Mouse (Mus musculus): ENCODE measurements around the gene Washc4. TPM values are rescaled to one million over a fixed set of nuclear protein-coding genes. Genes with fewer than 3 reads are reported as not detected.

The Washc4 gene
- polyA plus RNA-seq, 1 experiment from 2014 or later, result 30.1 TPM

GRCm38 (mm10) chr10:83539311-83539980 lies 4.1 kb upstream of the Washc4 start:
- H3K36me3 ChIP-seq, result no peaks in the 10 kb centered on the region
- 66% methylated on average over 6 of the region's 6 CpGs for WGBS
- no peak overlapping the region for H3K4me2 ChIP-seq
- H3K4me3 ChIP-seq, result no peak overlapping the region
- H3K9ac ChIP-seq, result no peak overlapping the region
- H3K27me3 ChIP-seq (replicated peaks), result peaks cover 5% of the 10 kb centered on the region; the same call in 1 of the 2 replicates
- ATAC-seq (ENCODE audit: insufficient number of reproducible peaks, low FRiP score), result no peak
- 0 out of 2 replicates have a peak, but pooled peaks cover 4% of the 10 kb centered on the region for H3K9me3 ChIP-seq (replicated peaks)
- H3K4me1 ChIP-seq (replicated peaks), result peaks cover 8% of the 10 kb centered on the region
- H3K27ac ChIP-seq (ENCODE audit: poor library complexity, severe bottlenecking), result no peak overlapping the region

- WGBS, result 15% methylated on average over 3 of the region's 3 CpGs
- no peak for ATAC-seq (ENCODE audit: insufficient number of reproducible peaks, low FRiP score)
- Histone ChIP-seq H3K27ac (ENCODE audit: poor library complexity, severe bottlenecking) (peak overlapping the region; percentile 51), H3K27me3 (replicated peaks) (peaks cover 5% of the 10 kb centered on the region; the same call in 1 of the 2 replicates), H3K4me2 (no peak overlapping the region), H3K9ac (no peak overlapping the region), H3K4me1 (replicated peaks) (peaks cover 11% of the 10 kb centered on the region), H3K9me3 (replicated peaks) (0 out of 2 replicates have a peak, but pooled peaks cover 4% of the 10 kb centered on the region), H3K4me3 (no peak overlapping the region), H3K36me3 (no peaks in the 10 kb centered on the region)
Measured at GRCm38 (mm10) chr10:83540092-83540491, 3.5 kb upstream of the Washc4 start.

- ATAC-seq (ENCODE audit: insufficient number of reproducible peaks, low FRiP score), result no peak
- H3K4me1 ChIP-seq (replicated peaks), result peaks cover 15% of the 10 kb centered on the region
- no peak overlapping the region for H3K27ac ChIP-seq (ENCODE audit: poor library complexity, severe bottlenecking)
- no peak overlapping the region for H3K4me2 ChIP-seq
- H3K9ac ChIP-seq, result no peak overlapping the region
- 74% methylated on average over 7 of the region's 7 CpGs for WGBS
- peaks cover under 1% of the 10 kb centered on the region; the same call in 1 of the 2 replicates for H3K27me3 ChIP-seq (replicated peaks)
- no peaks in the 10 kb centered on the region for H3K36me3 ChIP-seq
- H3K9me3 ChIP-seq (replicated peaks), result 0 out of 2 replicates have a peak, but pooled peaks cover 4% of the 10 kb centered on the region
- H3K4me3 ChIP-seq, result no peak overlapping the region
Measured at GRCm38 (mm10) chr10:83542241-83542640, 1.3 kb upstream of the Washc4 start.

GRCm38 (mm10) chr10:83544103-83544479 lies 539 bp downstream of the Washc4 start:
- ATAC-seq (ENCODE audit: insufficient number of reproducible peaks, low FRiP score), result peak; percentile 93
- Histone ChIP-seq H3K4me3 (peak overlapping the region; percentile 96), H3K9ac (peak overlapping the region; percentile 80), H3K27ac (ENCODE audit: poor library complexity, severe bottlenecking) (peak overlapping the region; percentile 78), H3K4me1 (replicated peaks) (peaks cover 15% of the 10 kb centered on the region), H3K36me3 (peaks cover 9% of the 10 kb centered on the region), H3K27me3 (replicated peaks) (no peaks in the 10 kb centered on the region), H3K4me2 (peak overlapping the region; percentile 66), H3K9me3 (replicated peaks) (0 out of 2 replicates have a peak, but pooled peaks cover 4% of the 10 kb centered on the region)
- under 1% methylated on average over 41 of the region's 41 CpGs for WGBS

GRCm38 (mm10) chr10:83545341-83545740 lies 1.8 kb downstream of the Washc4 start:
- no peak for ATAC-seq (ENCODE audit: insufficient number of reproducible peaks, low FRiP score)
- Histone ChIP-seq H3K4me2 (peak overlapping the region; percentile 7; the same call in 1 of the 2 replicates), H3K9me3 (replicated peaks) (no peaks in the 10 kb centered on the region), H3K27ac (ENCODE audit: poor library complexity, severe bottlenecking) (no peak overlapping the region), H3K4me3 (no peak overlapping the region), H3K36me3 (peaks cover 18% of the 10 kb centered on the region), H3K4me1 (replicated peaks) (peaks cover 12% of the 10 kb centered on the region), H3K9ac (no peak overlapping the region), H3K27me3 (replicated peaks) (no peaks in the 10 kb centered on the region)
- 68% methylated on average over 3 of the region's 3 CpGs for WGBS

GRCm38 (mm10) chr10:83563005-83563404 lies 19.5 kb downstream of the Washc4 start:
- H3K27me3 ChIP-seq (replicated peaks), result no peaks in the 10 kb centered on the region
- no peaks in the 10 kb centered on the region for H3K9me3 ChIP-seq (replicated peaks)
- no peak overlapping the region for H3K27ac ChIP-seq (ENCODE audit: poor library complexity, severe bottlenecking)
- no peak overlapping the region for H3K9ac ChIP-seq
- H3K4me3 ChIP-seq, result no peak overlapping the region
- peaks cover 18% of the 10 kb centered on the region for H3K4me1 ChIP-seq (replicated peaks)
- H3K36me3 ChIP-seq, result peaks cover 82% of the 10 kb centered on the region
- H3K4me2 ChIP-seq, result no peak overlapping the region
- no peak for ATAC-seq (ENCODE audit: insufficient number of reproducible peaks, low FRiP score)

GRCm38 (mm10) chr10:83565449-83566441 lies 22.2 kb downstream of the Washc4 start:
- Histone ChIP-seq H3K4me3 (no peak overlapping the region), H3K9ac (no peak overlapping the region), H3K36me3 (peaks cover 83% of the 10 kb centered on the region), H3K4me2 (no peak overlapping the region), H3K27me3 (replicated peaks) (no peaks in the 10 kb centered on the region), H3K9me3 (replicated peaks) (no peaks in the 10 kb centered on the region), H3K4me1 (replicated peaks) (peaks cover 18% of the 10 kb centered on the region), H3K27ac (ENCODE audit: poor library complexity, severe bottlenecking) (no peak overlapping the region)
- WGBS, result 94% methylated on average over 7 of the region's 7 CpGs
- no peak for ATAC-seq (ENCODE audit: insufficient number of reproducible peaks, low FRiP score)

- no peaks in the 10 kb centered on the region for H3K27me3 ChIP-seq (replicated peaks)
- 91% methylated on average over 6 of the region's 6 CpGs for WGBS
- no peak overlapping the region for H3K4me2 ChIP-seq
- no peaks in the 10 kb centered on the region for H3K4me1 ChIP-seq (replicated peaks)
- H3K36me3 ChIP-seq, result peaks cover 83% of the 10 kb centered on the region
- no peak overlapping the region for H3K9ac ChIP-seq
- no peak overlapping the region for H3K4me3 ChIP-seq
- no peak for ATAC-seq (ENCODE audit: insufficient number of reproducible peaks, low FRiP score)
- no peak overlapping the region for H3K27ac ChIP-seq (ENCODE audit: poor library complexity, severe bottlenecking)
- H3K9me3 ChIP-seq (replicated peaks), result no peaks in the 10 kb centered on the region
Measured at GRCm38 (mm10) chr10:83590801-83591200, 47.2 kb downstream of the Washc4 start.

GRCm38 (mm10) chr10:83592616-83593015 lies 49.1 kb downstream of the Washc4 start:
- Histone ChIP-seq H3K27me3 (replicated peaks) (no peaks in the 10 kb centered on the region), H3K9ac (no peak overlapping the region), H3K36me3 (peaks cover 71% of the 10 kb centered on the region), H3K4me2 (no peak overlapping the region), H3K9me3 (replicated peaks) (no peaks in the 10 kb centered on the region), H3K4me3 (no peak overlapping the region), H3K4me1 (replicated peaks) (no peaks in the 10 kb centered on the region), H3K27ac (ENCODE audit: poor library complexity, severe bottlenecking) (no peak overlapping the region)
- ATAC-seq (ENCODE audit: insufficient number of reproducible peaks, low FRiP score), result no peak
- 91% methylated on average over 7 of the region's 7 CpGs for WGBS

GRCm38 (mm10) chr10:83594526-83594925 lies 51.0 kb downstream of the Washc4 start:
- no peak for ATAC-seq (ENCODE audit: insufficient number of reproducible peaks, low FRiP score)
- 89% methylated on average over 5 of the region's 5 CpGs for WGBS
- H3K36me3 ChIP-seq, result peaks cover 69% of the 10 kb centered on the region
- no peaks in the 10 kb centered on the region for H3K27me3 ChIP-seq (replicated peaks)
- no peak overlapping the region for H3K4me3 ChIP-seq
- no peak overlapping the region for H3K4me2 ChIP-seq
- H3K9ac ChIP-seq, result no peak overlapping the region
- no peaks in the 10 kb centered on the region for H3K4me1 ChIP-seq (replicated peaks)
- H3K9me3 ChIP-seq (replicated peaks), result no peaks in the 10 kb centered on the region
- H3K27ac ChIP-seq (ENCODE audit: poor library complexity, severe bottlenecking), result no peak overlapping the region

GRCm38 (mm10) chr10:83600650-83601049 lies 57.1 kb downstream of the Washc4 start:
- Histone ChIP-seq H3K9me3 (replicated peaks) (no peaks in the 10 kb centered on the region), H3K9ac (no peak overlapping the region), H3K4me3 (no peak overlapping the region), H3K36me3 (peaks cover 57% of the 10 kb centered on the region), H3K4me1 (replicated peaks) (no peaks in the 10 kb centered on the region), H3K4me2 (no peak overlapping the region), H3K27me3 (replicated peaks) (no peaks in the 10 kb centered on the region), H3K27ac (ENCODE audit: poor library complexity, severe bottlenecking) (no peak overlapping the region)
- ATAC-seq (ENCODE audit: insufficient number of reproducible peaks, low FRiP score), result no peak
- WGBS, result 87% methylated on average over 11 of the region's 11 CpGs

All from heart, embryonic 12.5 days (tissue).